Mouse (Mus musculus) effector memory CD4-positive, alpha-beta T cell, adult 7 months (primary cell): ENCODE measurements around the gene Pgm2l1. TPM values are rescaled to one million over a fixed set of nuclear protein-coding genes. Genes with fewer than 3 reads are reported as not detected.

Experiments
- polyA plus RNA-seq: library from polyadenylated mRNA; unstranded; fragments of 100-300 nt; shearing (Covaris generic); gene quantifications from one replicate; pipeline ENCODE4 v1.2.1, GENCODE M21; 2017

Gene Pgm2l1
- 18.2 TPM for polyA plus RNA-seq

DNA sequence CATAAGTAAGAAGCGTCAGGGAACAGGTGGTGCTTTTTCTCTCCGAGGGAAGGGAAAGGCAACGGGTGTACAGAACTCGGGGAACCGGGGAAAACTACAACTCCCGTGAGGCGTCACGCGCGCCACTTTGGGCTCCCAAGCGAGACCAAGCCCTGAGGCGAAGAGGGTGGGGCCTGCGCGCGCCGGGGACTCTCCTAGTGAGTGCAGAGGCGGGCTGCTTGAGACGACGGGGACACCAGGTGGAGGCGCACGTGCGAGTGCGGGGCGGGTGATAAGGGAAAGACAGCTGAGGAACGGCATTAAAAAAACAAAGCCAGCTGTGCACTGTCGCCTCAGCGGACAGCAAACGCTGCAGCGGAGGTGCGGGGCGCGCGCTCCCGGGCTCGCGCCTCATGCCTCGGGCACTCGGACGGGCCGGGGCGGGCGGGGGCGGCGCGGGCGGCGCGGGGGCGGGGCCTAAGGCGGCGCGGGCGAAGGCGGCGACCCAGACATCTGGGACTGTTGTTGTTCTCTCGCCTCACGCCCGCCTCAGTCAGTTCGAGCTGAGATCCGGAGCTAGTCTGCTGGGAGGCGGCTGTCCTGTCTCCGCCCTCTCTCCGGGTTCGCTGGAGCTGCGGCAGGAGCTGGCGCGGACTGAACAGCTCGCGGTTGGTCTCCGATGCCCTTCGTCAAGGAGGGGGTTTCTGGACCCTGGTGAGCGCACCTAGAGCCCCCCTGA lies at the start of gene Pgm2l1:
Gene Pgm2l1, plus strand, starts transcription at position 237 of the 718 bp plus-strand sequence.

DNA sequence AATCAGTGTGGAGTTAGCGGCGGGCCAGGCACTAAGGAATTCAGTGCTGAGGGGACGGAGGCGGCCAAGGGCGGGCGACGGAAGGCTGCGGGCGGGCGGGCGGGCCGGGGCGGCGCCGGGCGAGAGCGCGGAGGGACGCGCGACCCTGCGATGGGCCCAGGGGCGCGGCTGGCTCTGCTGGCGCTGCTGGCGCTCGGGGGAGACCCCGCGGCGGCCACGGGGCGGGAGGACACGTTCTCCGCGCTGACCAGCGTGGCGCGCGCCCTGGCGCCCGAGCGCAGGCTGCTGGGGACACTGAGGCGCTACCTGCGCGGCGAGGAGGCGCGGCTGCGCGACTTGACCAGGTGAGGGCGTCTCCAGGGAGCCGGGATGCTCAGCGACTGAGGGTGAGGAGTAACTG lies 58.2 kb downstream of the Pgm2l1 start, which contains the start of gene P4ha3:
Gene P4ha3, plus strand, starts transcription at position 138 of the 400 bp plus-strand sequence.

Other genes with a start within 250 kb of the Pgm2l1 start
- gene Rnf169, start 246.9 kb upstream of the Pgm2l1 start, polyA plus RNA-seq: 6.4 TPM
- not detected for gene Chrdl2, start 221.2 kb upstream of the Pgm2l1 start, polyA plus RNA-seq
- gene Pold3, start 105.8 kb upstream of the Pgm2l1 start, polyA plus RNA-seq: 46.7 TPM
- gene Lipt2, start 68.1 kb upstream of the Pgm2l1 start, polyA plus RNA-seq: 1.6 TPM
- gene Kcne3, start 50.9 kb upstream of the Pgm2l1 start, polyA plus RNA-seq: not detected
- not detected for gene P4ha3, start 58.1 kb downstream of the Pgm2l1 start, polyA plus RNA-seq
- gene C2cd3, start 144.8 kb downstream of the Pgm2l1 start, polyA plus RNA-seq: 33.8 TPM
- 35.1 TPM for gene Ppme1, start 144.9 kb downstream of the Pgm2l1 start, polyA plus RNA-seq
- 0.66 TPM for gene Ucp3, start 245.6 kb downstream of the Pgm2l1 start, polyA plus RNA-seq